Mouse (Mus musculus): Measurements from ENCODE around the gene Arhgef28. TPM values are rescaled to one million over a fixed set of nuclear protein-coding genes. Genes with fewer than 3 reads are reported as not detected.
A peak's percentile ranks its signal among the peaks of the same experiment; 100 is the strongest.
"Not testable (repeated sequence)": the region's sequence is repeated elsewhere in the genome, so short reads cannot be mapped to it uniquely, and the experiment has no call there.

Gene Arhgef28
- polyA plus RNA-seq, 1 experiment = 11.3 TPM

DNA sequence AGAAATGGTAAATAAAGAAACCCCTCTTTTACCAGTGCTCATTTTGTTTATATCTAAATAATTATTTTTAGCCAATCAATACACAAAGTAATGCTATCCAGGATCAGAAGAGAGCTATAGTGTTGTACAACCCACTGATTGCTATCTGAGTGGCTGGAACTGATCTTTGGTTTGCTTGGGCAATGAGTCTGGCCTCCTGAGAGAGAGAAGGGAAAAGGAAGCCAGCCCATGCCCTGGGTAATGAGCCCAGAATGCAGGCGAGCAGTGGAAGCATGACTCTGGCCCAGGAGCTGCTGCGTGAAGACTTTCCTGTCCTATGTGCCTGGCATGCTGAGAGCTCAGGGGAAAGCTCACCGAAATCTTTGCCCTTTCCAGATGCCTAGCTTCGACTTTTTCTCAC is 83.5 kb downstream of the Arhgef28 start:
- DNase-seq (ENCODE audit: low read depth) = no peak
- TF ChIP-seq CTCF (IDR thresholded peaks at IDR 0.05; ENCODE audit: borderline replicate concordance, extremely low read depth, insufficient read depth, insufficient read length) (no peak), POLR2A (IDR thresholded peaks at IDR 0.05; ENCODE audit: borderline replicate concordance, extremely low read depth, insufficient read depth, insufficient read length, poor library complexity, severe bottlenecking) (no peak)

DNA sequence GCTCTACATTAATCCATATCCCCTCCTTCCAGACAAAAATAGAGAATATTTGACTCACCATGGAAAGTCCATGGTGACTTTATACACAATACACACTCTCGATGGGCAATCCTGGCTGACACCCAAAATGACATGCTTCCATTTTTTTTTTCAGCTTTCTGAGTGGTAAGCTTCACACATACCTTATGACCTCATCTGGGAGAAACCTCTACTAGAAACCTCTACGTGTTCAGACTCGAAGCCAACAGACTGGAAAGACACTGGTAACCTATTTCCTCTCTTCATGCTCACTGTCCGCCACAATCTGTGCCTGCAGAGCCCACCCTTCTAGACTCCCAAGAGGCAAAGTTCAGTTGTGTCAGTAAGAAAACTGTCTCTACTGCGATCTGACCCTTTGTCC is 84.2 kb downstream of the Arhgef28 start:
- no peak for TF ChIP-seq POLR2A (IDR thresholded peaks at IDR 0.05; ENCODE audit: borderline replicate concordance, extremely low read depth, insufficient read depth, insufficient read length, poor library complexity, severe bottlenecking)
- no peak for TF ChIP-seq CTCF (IDR thresholded peaks at IDR 0.05; ENCODE audit: borderline replicate concordance, extremely low read depth, insufficient read depth, insufficient read length)
- no peak for DNase-seq (ENCODE audit: low read depth)

- no peak for DNase-seq (ENCODE audit: low read depth)
- TF ChIP-seq CTCF (IDR thresholded peaks at IDR 0.05; ENCODE audit: borderline replicate concordance, extremely low read depth, insufficient read depth, insufficient read length) (no peak), POLR2A (IDR thresholded peaks at IDR 0.05; ENCODE audit: borderline replicate concordance, extremely low read depth, insufficient read depth, insufficient read length, poor library complexity, severe bottlenecking) (no peak)
These were observed 85.1 kb downstream of the Arhgef28 start for GRCm38 (mm10) chr13:98121124-98121470.

DNA sequence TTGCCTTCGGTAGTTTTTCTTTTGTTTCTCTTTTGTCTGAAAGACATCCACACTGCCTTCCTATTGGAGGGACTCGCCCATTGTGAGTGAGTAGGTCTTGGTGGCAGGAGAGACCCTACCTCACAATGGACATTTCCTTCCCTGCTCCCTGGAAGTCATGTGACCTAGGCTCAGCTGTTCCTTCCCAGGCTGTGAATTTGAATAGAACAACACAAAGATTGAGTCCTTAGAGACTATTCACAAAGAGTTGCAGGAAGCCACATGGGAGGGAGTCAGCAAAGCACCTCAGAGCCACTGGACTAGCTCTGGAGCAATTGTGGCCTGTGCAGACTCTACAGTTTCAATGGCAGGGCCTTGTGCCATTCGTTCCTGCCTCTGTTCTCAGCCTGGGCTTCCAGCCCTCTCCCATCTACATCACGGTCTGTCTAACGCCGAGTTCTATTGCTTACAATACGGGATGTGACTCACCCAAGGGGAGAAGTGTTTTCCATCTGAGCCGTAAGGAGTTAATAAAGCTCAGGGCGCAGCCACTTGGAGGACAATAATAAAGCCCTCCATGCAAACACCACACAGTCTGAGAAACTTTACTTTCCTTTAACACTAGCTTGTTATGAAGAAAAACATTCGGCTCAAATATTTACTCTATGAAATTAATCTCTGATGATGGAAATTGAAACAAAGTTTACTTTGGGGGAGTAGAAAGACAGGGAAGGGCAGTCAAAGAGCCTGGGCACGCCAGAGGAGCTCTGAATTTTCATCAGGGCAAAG is 85.7 kb downstream of the Arhgef28 start:
- peak; percentile 33 for DNase-seq (ENCODE audit: low read depth)

GRCm38 (mm10) chr13:98118291-98118690 is 87.9 kb downstream of the Arhgef28 start:
- no peak for TF ChIP-seq POLR2A (IDR thresholded peaks at IDR 0.05; ENCODE audit: borderline replicate concordance, extremely low read depth, insufficient read depth, insufficient read length, poor library complexity, severe bottlenecking)
- TF ChIP-seq CTCF (IDR thresholded peaks at IDR 0.05; ENCODE audit: borderline replicate concordance, extremely low read depth, insufficient read depth, insufficient read length) = no peak
- peak; percentile 4 for DNase-seq (ENCODE audit: low read depth)

More for the DNA sequence above, 85.7 kb downstream of the Arhgef28 start:
- no peak for TF ChIP-seq POLR2A (IDR thresholded peaks at IDR 0.05; ENCODE audit: borderline replicate concordance, extremely low read depth, insufficient read depth, insufficient read length, poor library complexity, severe bottlenecking)

DNA sequence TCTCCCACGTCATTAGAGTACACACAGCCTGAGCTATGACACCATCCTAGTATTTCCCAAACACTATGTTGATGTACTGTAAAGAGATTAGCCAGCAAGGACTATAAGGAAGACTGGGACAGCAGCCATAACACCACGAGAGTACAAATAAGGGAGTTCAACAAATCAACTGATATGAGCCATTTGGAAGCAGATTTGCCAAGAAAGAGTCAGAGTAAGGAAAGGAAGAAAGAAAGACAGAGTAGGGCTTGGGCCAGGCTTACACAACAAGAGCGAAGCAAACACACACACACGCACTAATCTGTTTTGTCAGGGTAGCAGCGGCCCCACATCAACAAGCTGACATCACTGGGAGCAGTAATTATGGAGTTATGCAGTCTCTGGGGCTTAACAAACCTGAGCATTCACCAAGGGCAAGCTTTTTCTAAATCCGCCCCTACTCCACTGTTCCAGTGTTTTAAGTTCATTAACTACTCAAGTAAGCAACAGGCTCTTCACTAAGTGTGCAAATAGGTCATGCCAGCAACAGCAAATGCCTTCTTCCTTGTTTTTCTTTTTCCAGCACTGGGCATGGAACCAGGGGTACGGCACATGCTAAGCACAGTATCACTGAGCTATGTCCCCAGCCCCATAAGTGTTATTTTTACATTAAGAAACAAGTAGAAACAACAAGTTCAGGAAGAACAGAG is 88.5 kb downstream of the Arhgef28 start:
- DNase-seq (ENCODE audit: low read depth) = peak; percentile 86
- TF ChIP-seq POLR2A (IDR thresholded peaks at IDR 0.05; ENCODE audit: borderline replicate concordance, extremely low read depth, insufficient read depth, insufficient read length, poor library complexity, severe bottlenecking) (no peak), CTCF (IDR thresholded peaks at IDR 0.05; ENCODE audit: borderline replicate concordance, extremely low read depth, insufficient read depth, insufficient read length) (no peak)

DNA sequence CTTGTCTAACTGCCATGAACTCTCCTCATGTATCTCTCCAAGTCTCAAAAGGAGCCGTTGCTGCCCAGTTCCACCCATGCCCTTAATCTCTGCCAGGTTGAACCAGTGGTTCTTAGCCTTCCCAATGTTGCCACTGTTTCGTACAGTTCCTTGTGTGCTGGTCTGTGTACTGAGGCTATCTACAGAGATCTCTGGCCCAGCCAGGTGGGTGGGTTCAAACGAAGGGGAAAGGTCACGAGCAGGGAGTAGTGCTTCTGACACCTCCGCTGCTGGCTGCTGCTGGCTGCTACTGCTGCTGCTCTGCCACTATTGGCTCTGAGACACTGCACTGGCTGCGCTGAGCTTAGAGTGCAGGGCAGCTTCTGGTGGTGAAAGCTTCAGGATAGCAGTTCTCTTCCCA is 90.6 kb downstream of the Arhgef28 start:
- TF ChIP-seq POLR2A (IDR thresholded peaks at IDR 0.05; ENCODE audit: borderline replicate concordance, extremely low read depth, insufficient read depth, insufficient read length, poor library complexity, severe bottlenecking) = no peak
- TF ChIP-seq CTCF (IDR thresholded peaks at IDR 0.05; ENCODE audit: borderline replicate concordance, extremely low read depth, insufficient read depth, insufficient read length) = no peak
- DNase-seq (ENCODE audit: low read depth) = no peak

GRCm38 (mm10) chr13:98115051-98115450 is 91.2 kb downstream of the Arhgef28 start:
- TF ChIP-seq CTCF (IDR thresholded peaks at IDR 0.05; ENCODE audit: borderline replicate concordance, extremely low read depth, insufficient read depth, insufficient read length) (no peak), POLR2A (IDR thresholded peaks at IDR 0.05; ENCODE audit: borderline replicate concordance, extremely low read depth, insufficient read depth, insufficient read length, poor library complexity, severe bottlenecking) (no peak)

GRCm38 (mm10) chr13:98112812-98113503 is 93.3 kb downstream of the Arhgef28 start:
- TF ChIP-seq CTCF (IDR thresholded peaks at IDR 0.05; ENCODE audit: borderline replicate concordance, extremely low read depth, insufficient read depth, insufficient read length) (no peak), POLR2A (IDR thresholded peaks at IDR 0.05; ENCODE audit: borderline replicate concordance, extremely low read depth, insufficient read depth, insufficient read length, poor library complexity, severe bottlenecking) (no peak)

More at GRCm38 (mm10) chr13:98115051-98115450, 91.2 kb downstream of the Arhgef28 start:
- DNase-seq (ENCODE audit: low read depth) = no peak

DNA sequence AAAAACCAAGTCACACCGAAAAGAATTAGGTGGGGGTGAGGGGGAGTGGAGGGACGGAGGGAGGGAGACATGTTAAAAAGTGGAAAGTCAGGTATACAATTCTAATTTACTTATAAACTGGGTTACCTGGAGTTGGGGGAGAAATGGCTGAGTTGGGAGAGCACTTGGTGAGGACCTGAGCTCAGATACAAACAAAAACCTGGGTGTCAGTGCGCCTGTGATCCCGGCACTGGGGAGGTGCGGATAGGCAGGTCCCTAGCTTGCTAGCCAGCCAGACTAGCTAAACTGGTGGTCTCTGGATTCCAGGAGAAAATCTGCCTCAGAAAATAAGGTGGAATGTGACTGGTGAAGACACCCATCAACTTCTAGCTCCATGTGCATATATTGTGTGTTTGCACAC is 94.7 kb downstream of the Arhgef28 start:
- DNase-seq (ENCODE audit: low read depth) = no peak
- TF ChIP-seq POLR2A (IDR thresholded peaks at IDR 0.05; ENCODE audit: borderline replicate concordance, extremely low read depth, insufficient read depth, insufficient read length, poor library complexity, severe bottlenecking) (no peak), CTCF (IDR thresholded peaks at IDR 0.05; ENCODE audit: borderline replicate concordance, extremely low read depth, insufficient read depth, insufficient read length) (no peak)

More at GRCm38 (mm10) chr13:98112812-98113503, 93.3 kb downstream of the Arhgef28 start:
- DNase-seq (ENCODE audit: low read depth) = no peak

GRCm38 (mm10) chr13:98111021-98111420 is 95.2 kb downstream of the Arhgef28 start:
- TF ChIP-seq CTCF (IDR thresholded peaks at IDR 0.05; ENCODE audit: borderline replicate concordance, extremely low read depth, insufficient read depth, insufficient read length) (no peak), POLR2A (IDR thresholded peaks at IDR 0.05; ENCODE audit: borderline replicate concordance, extremely low read depth, insufficient read depth, insufficient read length, poor library complexity, severe bottlenecking) (no peak)

DNA sequence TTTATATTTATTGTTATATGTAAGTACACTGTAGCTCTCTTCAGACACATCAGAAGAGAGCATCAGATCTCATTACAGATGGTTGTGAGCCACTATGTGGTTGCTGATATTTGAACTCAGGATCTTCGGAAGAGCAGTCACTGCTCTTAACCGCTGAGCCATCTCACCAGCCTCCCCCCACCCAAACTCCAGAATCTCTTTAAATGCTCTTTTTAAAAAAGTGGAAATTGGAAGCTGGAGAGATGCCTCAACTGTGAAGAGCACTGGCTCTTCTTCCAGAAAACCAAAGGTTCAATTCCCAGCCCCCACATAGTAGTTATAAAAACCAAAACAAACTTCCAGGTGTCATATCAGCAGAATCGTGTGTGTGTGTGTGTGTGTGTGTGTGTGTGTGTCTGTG is 97.8 kb downstream of the Arhgef28 start:
- not testable (repeated sequence) for DNase-seq (ENCODE audit: low read depth)

More at GRCm38 (mm10) chr13:98111021-98111420, 95.2 kb downstream of the Arhgef28 start:
- no peak for DNase-seq (ENCODE audit: low read depth)
